Mouse (Mus musculus) embryonic facial prominence, embryonic 11.5 days (tissue): ENCODE data around the gene Spag9. TPM values are rescaled to one million over a fixed set of nuclear protein-coding genes. Genes with fewer than 3 reads are reported as not detected.

Source experiments
- ATAC-seq: fragments of 200-750 bp; cut with Nextera tagmentation; replicated peaks from 2 replicates; pipeline ENCODE4 v1.8.0; 2017; ENCODE audit warnings: low read depth; ENCODE audit not compliant: insufficient number of reproducible peaks, low FRiP score, low TSS enrichment
- DNase-seq: peaks from one replicate; pipeline ENCODE4 v3.0.0-alpha.2; 2015; ENCODE audit warnings: low spot score
- H3K27ac ChIP-seq: fragments of 300-500 bp; sonication (generic); replicated peaks from 2 replicates; pipeline ENCODE4 v1.5.1; 2014; ENCODE audit warnings: mild to moderate bottlenecking, low read depth, low read length, control low read depth
- H3K27me3 ChIP-seq: fragments of 300-500 bp; sonication (generic); 2 replicates; pipeline ENCODE4 v1.6.1; 2014; ENCODE audit warnings: mild to moderate bottlenecking, low read length, moderate library complexity, mixed read lengths; ENCODE audit not compliant: control insufficient read depth, insufficient read depth
- H3K36me3 ChIP-seq: fragments of 300-500 bp; sonication (generic); replicated peaks from 2 replicates; pipeline ENCODE4 v1.6.1; 2014; ENCODE audit warnings: low read depth, mild to moderate bottlenecking, low read length, moderate library complexity, mixed read lengths; ENCODE audit not compliant: control insufficient read depth, insufficient read depth
- H3K4me1 ChIP-seq: fragments of 300-500 bp; sonication (generic); 2 replicates; pipeline ENCODE4 v1.6.1; 2014; ENCODE audit warnings: low read length, mixed read lengths; ENCODE audit not compliant: control insufficient read depth, insufficient read depth
- H3K4me2 ChIP-seq: fragments of 300-500 bp; sonication (generic); 2 replicates; pipeline ENCODE4 v1.6.1; 2014; ENCODE audit warnings: low read depth, mild to moderate bottlenecking, control low read depth, low read length, moderate library complexity
- H3K4me3 ChIP-seq: fragments of 300-500 bp; sonication (generic); 2 replicates; pipeline ENCODE4 v1.5.1; 2014; ENCODE audit warnings: low read depth, low read length, control low read depth
- H3K9ac ChIP-seq: fragments of 300-500 bp; sonication (generic); replicated peaks from 2 replicates; pipeline ENCODE4 v1.6.1; 2014; ENCODE audit warnings: mild to moderate bottlenecking, control low read depth, low read length
- H3K9me3 ChIP-seq: fragments of 300-500 bp; sonication (generic); replicated peaks from 2 replicates; pipeline ENCODE4 v1.6.1; 2016; ENCODE audit warnings: mild to moderate bottlenecking, low read length, inconsistent platforms, mixed read lengths; ENCODE audit not compliant: control insufficient read depth
- WGBS: fragments of 180-500 bp; shearing (Covaris S2); extraction: QIAGEN DNeasy Blood & Tissue Kit; methylation state at CpG from one replicate; pipeline ENCODE4 v1.1.7; 2014; 5-methylcytosine and 5-hydroxymethylcytosine counted together
- polyA plus RNA-seq: library from polyadenylated mRNA; unstranded; fragments of >200 nt; fragmentation: Nextera tagmentation; extraction: Ambion mirVana; gene quantifications from 2 replicates; pipeline ENCODE4 v1.2.1, GENCODE M21; 2014

Spag9 gene
- polyA plus RNA-seq, 1 experiment from 2014 or later, result 42.4 TPM

- Histone ChIP-seq H3K4me2 (no peak overlapping the region), H3K36me3 (no peaks in the 10 kb centered on the region), H3K27ac (no peak overlapping the region), H3K4me1 (no peaks in the 10 kb centered on the region; the same call in 1 of the 2 replicates), H3K9me3 (no peaks in the 10 kb centered on the region), H3K27me3 (no peaks in the 10 kb centered on the region), H3K4me3 (no peak overlapping the region), H3K9ac (no peak overlapping the region)
- peak; percentile 84 for DNase-seq
- 64% methylated on average over 12 of the region's 12 CpGs for WGBS
- ATAC-seq, result no peak
Measured at GRCm38 (mm10) chr11:94129261-94130059, 133.6 kb downstream of the Spag9 start.

- H3K4me2 ChIP-seq, result no peak overlapping the region
- DNase-seq, result no peak
- H3K27ac ChIP-seq, result no peak overlapping the region
- no peaks in the 10 kb centered on the region for H3K36me3 ChIP-seq
- ATAC-seq, result no peak
- no peak overlapping the region for H3K4me3 ChIP-seq
- no peaks in the 10 kb centered on the region; the same call in 1 of the 2 replicates for H3K4me1 ChIP-seq
- no peaks in the 10 kb centered on the region for H3K9me3 ChIP-seq
- H3K9ac ChIP-seq, result no peak overlapping the region
- 70% methylated on average over 4 of the region's 4 CpGs for WGBS
- H3K27me3 ChIP-seq, result no peaks in the 10 kb centered on the region
Measured at GRCm38 (mm10) chr11:94130118-94131095, 134.5 kb downstream of the Spag9 start.

DNA sequence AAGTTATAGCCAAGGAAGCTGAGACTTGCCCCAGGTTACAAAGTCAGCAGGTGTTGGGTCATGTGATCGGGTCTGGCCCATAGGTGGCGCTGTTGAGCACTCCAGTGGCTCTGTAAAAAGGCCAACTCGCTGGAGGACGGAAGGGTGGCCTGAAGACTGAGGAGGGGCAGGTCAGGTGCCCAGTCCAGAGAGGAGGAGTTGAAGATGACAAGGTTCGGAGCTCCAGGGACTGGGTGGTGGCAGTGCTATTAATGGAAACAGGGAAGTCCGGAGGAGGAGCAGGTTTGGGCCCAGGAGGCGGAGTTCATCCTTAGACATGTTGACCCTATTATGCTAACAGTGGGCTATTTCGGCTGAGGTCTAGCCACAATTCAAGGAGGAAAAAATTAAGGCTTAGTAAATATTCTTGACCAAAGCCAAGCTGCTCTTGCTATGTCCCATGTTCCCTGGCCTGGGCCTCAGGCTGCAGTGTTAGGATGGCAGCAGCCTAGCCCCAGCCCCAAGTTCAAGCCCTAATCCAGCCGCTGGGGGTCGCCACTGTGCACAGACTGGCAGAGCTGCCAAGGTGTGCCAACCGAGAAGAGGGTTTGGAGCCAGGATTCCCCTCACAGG lies 137.6 kb downstream of the Spag9 start:
- Histone ChIP-seq H3K9ac (no peak overlapping the region), H3K27ac (no peak overlapping the region), H3K9me3 (no peaks in the 10 kb centered on the region), H3K27me3 (no peaks in the 10 kb centered on the region), H3K4me1 (peaks cover 5% of the 10 kb centered on the region), H3K4me2 (no peak overlapping the region), H3K36me3 (no peaks in the 10 kb centered on the region), H3K4me3 (no peak overlapping the region)
- ATAC-seq (no peak; the same call in 1 of the 2 replicates), DNase-seq (peak; percentile 88)
- 18% methylated on average over 11 of the region's 11 CpGs for WGBS

DNA sequence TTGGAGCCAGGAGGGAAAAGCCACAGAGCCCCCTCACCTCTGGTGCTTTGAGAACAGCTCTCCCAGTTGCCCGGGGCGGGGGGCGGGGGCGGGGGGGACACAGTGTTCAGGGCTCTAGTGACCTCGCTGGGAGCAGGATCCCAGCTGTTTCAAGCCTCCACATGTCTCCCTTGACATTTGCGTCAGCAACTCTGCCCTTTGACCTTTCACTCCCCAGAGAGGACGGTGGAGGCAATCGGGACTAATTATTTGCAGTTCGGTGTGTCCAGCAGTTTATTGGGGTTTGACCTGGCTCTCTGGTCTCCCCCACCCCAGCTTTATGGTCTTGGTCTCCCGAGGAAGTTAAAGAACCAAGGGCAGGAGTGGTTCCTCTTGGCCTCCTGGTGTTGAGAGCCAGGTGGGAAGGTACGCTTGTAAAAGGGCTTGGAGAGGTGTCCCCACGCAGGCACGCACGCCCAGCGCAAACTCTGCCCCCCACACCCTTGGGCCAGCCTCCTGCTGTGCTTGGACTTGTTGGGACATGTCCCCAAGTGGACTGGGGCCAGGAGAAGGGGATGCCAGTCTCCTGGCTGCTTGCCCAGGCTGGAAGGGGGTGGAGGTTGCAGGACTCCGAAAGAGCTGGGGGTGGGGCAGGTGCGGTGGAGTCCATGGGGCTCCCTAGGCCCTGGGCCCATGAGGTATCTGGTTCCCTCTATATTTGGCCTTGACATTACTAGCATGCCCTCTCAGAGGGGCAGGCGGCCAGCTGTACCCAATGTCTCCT lies 138.4 kb downstream of the Spag9 start:
- ATAC-seq (no peak), DNase-seq (no peak)
- peaks cover 9% of the 10 kb centered on the region for H3K4me1 ChIP-seq
- no peaks in the 10 kb centered on the region for H3K36me3 ChIP-seq
- H3K9ac ChIP-seq, result no peak overlapping the region
- no peaks in the 10 kb centered on the region for H3K27me3 ChIP-seq
- H3K27ac ChIP-seq, result no peak overlapping the region
- H3K4me2 ChIP-seq, result no peak overlapping the region
- H3K9me3 ChIP-seq, result no peaks in the 10 kb centered on the region
- 40% methylated on average over 18 of the region's 18 CpGs for WGBS
- H3K4me3 ChIP-seq, result no peak overlapping the region

DNA sequence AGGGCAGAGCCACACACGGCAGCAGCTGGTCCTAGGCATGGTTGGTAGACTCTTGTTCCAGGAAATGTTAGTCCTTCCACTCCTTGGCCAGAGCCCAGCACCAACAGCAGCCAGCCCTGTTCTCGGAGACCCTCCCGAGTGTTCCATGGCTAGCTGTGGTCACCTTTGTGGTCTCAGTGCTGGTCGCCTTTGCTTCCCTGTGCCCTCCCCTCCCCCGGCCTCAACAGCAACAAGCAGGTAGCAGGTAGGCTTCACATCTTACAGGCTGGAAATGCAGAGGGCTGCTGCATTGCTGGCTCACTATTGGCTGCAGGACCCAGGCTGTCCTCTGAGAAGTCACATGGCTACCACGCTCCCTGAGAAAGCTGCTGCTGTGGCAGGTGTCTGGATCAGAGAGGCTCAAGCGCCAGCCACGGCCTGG lies 139.7 kb downstream of the Spag9 start:
- Histone ChIP-seq H3K4me3 (no peak overlapping the region), H3K9me3 (no peaks in the 10 kb centered on the region), H3K4me1 (peaks cover 9% of the 10 kb centered on the region), H3K27ac (no peak overlapping the region), H3K4me2 (no peak overlapping the region), H3K36me3 (no peaks in the 10 kb centered on the region), H3K27me3 (no peaks in the 10 kb centered on the region), H3K9ac (no peak overlapping the region)
- DNase-seq (no peak), ATAC-seq (no peak)
- WGBS, result 73% methylated on average over 8 of the region's 8 CpGs

DNA sequence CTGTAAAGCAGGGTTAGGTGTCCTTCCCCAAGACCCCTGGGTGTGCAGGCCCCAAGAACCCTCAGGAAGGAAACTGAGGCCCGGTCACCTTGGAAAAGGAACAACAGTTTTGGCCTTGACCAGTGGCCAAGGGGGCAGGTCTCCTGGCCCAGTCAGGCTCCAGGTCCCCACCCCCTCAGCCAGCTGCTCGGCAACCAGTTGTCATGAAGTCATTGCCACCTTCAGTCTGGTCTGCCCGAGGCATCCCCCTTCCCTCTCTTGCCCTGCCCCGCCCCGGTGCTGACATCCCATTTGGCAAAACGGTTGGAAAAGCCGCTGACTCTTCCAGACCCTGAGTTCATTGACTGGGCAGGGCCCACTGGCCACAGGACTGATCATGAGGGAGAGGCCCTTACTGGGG lies 140.8 kb downstream of the Spag9 start:
- 74% methylated on average over 7 of the region's 7 CpGs for WGBS
- DNase-seq (no peak), ATAC-seq (no peak)
- no peak overlapping the region for H3K4me3 ChIP-seq
- H3K9ac ChIP-seq, result no peak overlapping the region
- H3K27ac ChIP-seq, result no peak overlapping the region
- no peak overlapping the region for H3K4me2 ChIP-seq
- H3K36me3 ChIP-seq, result no peaks in the 10 kb centered on the region
- no peaks in the 10 kb centered on the region for H3K9me3 ChIP-seq
- no peaks in the 10 kb centered on the region for H3K27me3 ChIP-seq
- H3K4me1 ChIP-seq, result peaks cover 9% of the 10 kb centered on the region

- H3K27ac ChIP-seq, result no peak overlapping the region
Measured at GRCm38 (mm10) chr11:94137326-94138061, 141.6 kb downstream of the Spag9 start.

More at GRCm38 (mm10) chr11:94137326-94138061, 141.6 kb downstream of the Spag9 start:
- no peaks in the 10 kb centered on the region for H3K36me3 ChIP-seq
- 76% methylated on average over 14 of the region's 14 CpGs for WGBS
- no peaks in the 10 kb centered on the region for H3K27me3 ChIP-seq
- DNase-seq, result no peak
- H3K4me2 ChIP-seq, result no peak overlapping the region
- no peaks in the 10 kb centered on the region for H3K9me3 ChIP-seq
- no peak overlapping the region for H3K9ac ChIP-seq
- H3K4me3 ChIP-seq, result no peak overlapping the region
- H3K4me1 ChIP-seq, result peaks cover 9% of the 10 kb centered on the region
- no peak for ATAC-seq
